In genomic region chr16:67850201-67850600, GRCm38 (mm10) we compare ENCODE assay signal across 12 mouse cellular contexts.
A peak's percentile ranks its signal among the peaks of the same experiment; 100 is the strongest.
DNase-seq lines count a peak whose midpoint lies in the region.
"Had no signal": no experiment of that assay in that cellular context is flagged by ENCODE, and none has a peak within 500 bp of the region (broad histone marks: within the 10 kb centered on the region; RNA-seq: fewer than 3 reads in every experiment).

No protein-coding gene starts in this region.

- DNase-seq in left cerebral cortex, adult 9 months (ENCODE audit: low spot score in 2 of 2): peak; percentile 13 to 32
- DNase-seq in left cerebral cortex, adult 11 months (ENCODE audit: low spot score): no peak
- peak; percentile 64 for DNase-seq in cerebellum, adult 11 months
- DNase-seq in cerebellum, postnatal 36 days: peak; percentile 61 to 69
- DNase-seq in layer of hippocampus, postnatal 36 days: peak; percentile 78 to 84
- DNase-seq in adipocyte (ENCODE audit: low spot score): no peak
- DNase-seq in embryo, embryonic 10 days (ENCODE audit: low spot score): no peak
- DNase-seq: adrenal gland, postnatal 10 days; heart, adult 11 months; heart, postnatal 14 days; kidney, postnatal 14 days; thymus, postnatal 14 days had no signal

Comparison
In these comparisons a context has a peak if more than half of its experiments do, and no peak if none do; other contexts are left out.
1. DNase-seq: peak in left cerebral cortex, adult 9 months (2 of 2), cerebellum, adult 11 months (single experiment), cerebellum, postnatal 36 days (2 of 2) and layer of hippocampus, postnatal 36 days (2 of 2); none in left cerebral cortex, adult 11 months (single experiment), adipocyte (single experiment) and embryo, embryonic 10 days (single experiment).